Mouse (Mus musculus) megakaryocyte-erythroid progenitor cell, adult 5-6 weeks (primary cell): ENCODE data around the gene Cep72. TPM values are rescaled to one million over a fixed set of nuclear protein-coding genes. Genes with fewer than 3 reads are reported as not detected.

Experiments
- ATAC-seq: replicated peaks from 2 replicates; pipeline ENCODE4 v1.8.0; 2016; ENCODE audit warnings: mild to moderate bottlenecking, inconsistent platforms; ENCODE audit not compliant: severe bottlenecking, poor library complexity, low FRiP score, low TSS enrichment
- total RNA-seq, 2 experiments: library from RNA; stranded (forward) in 1 of 2; stranded (reverse) in 1 of 2; fragments of 200-1000, 215-1000 nt in 1 of 2; fragments of >200 nt in 1 of 2; fragmentation: Nextera tagmentation in 1 of 2; gene quantifications; 2 replicates each; pipeline ENCODE4 v1.2.3; 2014 to 2017

Gene Cep72
- total RNA-seq, 2 experiments from 2014 or later: 6.5 to 12.5 TPM

- peak; percentile 99 for ATAC-seq
Observed at GRCm38 (mm10) chr13:73990761-73991160, 71.3 kb downstream of the Cep72 start.

GRCm38 (mm10) chr13:73990325-73990724, 71.8 kb downstream of the Cep72 start:
- peak; percentile 79 for ATAC-seq

Other genes starting within 250 kb of the Cep72 start
- gene Nkd2, start 214.7 kb downstream of the Cep72 start, total RNA-seq (2014; fragmentation: Nextera tagmentation): not detected in 2 replicates
- not detected in 2 replicates for gene Nkd2, start 214.7 kb downstream of the Cep72 start, total RNA-seq (2017)
- 37.5 and 52.5 TPM in 2 replicates for gene Trip13, start 124.5 kb downstream of the Cep72 start, total RNA-seq (2014; fragmentation: Nextera tagmentation)
- 46.2 and 52.3 TPM in 2 replicates for gene Trip13, start 124.5 kb downstream of the Cep72 start, total RNA-seq (2017)
- 27.7 and 39.5 TPM in 2 replicates for gene Brd9, start 124.5 kb downstream of the Cep72 start, total RNA-seq (2014; fragmentation: Nextera tagmentation)
- gene Brd9, start 124.5 kb downstream of the Cep72 start, total RNA-seq (2017): 63.8 and 65.3 TPM in 2 replicates
- not detected in 2 replicates for gene Zdhhc11, start 98.4 kb downstream of the Cep72 start, total RNA-seq (2014; fragmentation: Nextera tagmentation)
- gene Zdhhc11, start 98.4 kb downstream of the Cep72 start, total RNA-seq (2017): not detected in 2 replicates
- gene Tppp, start 52.9 kb downstream of the Cep72 start, total RNA-seq (2014; fragmentation: Nextera tagmentation): 0.63 and 5.7 TPM in 2 replicates
- gene Tppp, start 52.9 kb downstream of the Cep72 start, total RNA-seq (2017): 0.15 and 0.66 TPM in 2 replicates
- not detected in 2 replicates for gene Slc9a3, start 59.2 kb upstream of the Cep72 start, total RNA-seq (2014; fragmentation: Nextera tagmentation)
- not detected in 2 replicates for gene Slc9a3, start 59.2 kb upstream of the Cep72 start, total RNA-seq (2017)
- 31.8 and 34.2 TPM in 2 replicates for gene Exoc3, start 146.4 kb upstream of the Cep72 start, total RNA-seq (2014; fragmentation: Nextera tagmentation)
- 30.3 and 38.6 TPM in 2 replicates for gene Exoc3, start 146.4 kb upstream of the Cep72 start, total RNA-seq (2017)
- not detected in 2 replicates for gene Ahrr, start 230.0 kb upstream of the Cep72 start, total RNA-seq (2014; fragmentation: Nextera tagmentation)
- 0.80 TPM in 1 of 2 replicates, not detected in the other for gene Ahrr, start 230.0 kb upstream of the Cep72 start, total RNA-seq (2017)